Mouse (Mus musculus) liver, embryonic 16.5 days (tissue): Measurements from ENCODE around the gene Fggy. TPM values are rescaled to one million over a fixed set of nuclear protein-coding genes. Genes with fewer than 3 reads are reported as not detected.

Experiments
- ATAC-seq: fragments of 200-750 bp; cut with Nextera tagmentation; 2 replicates; pipeline ENCODE4 v1.8.0; 2017; ENCODE audit warnings: low read depth, mild to moderate bottlenecking, moderate number of reproducible peaks, moderate library complexity
- H3K27ac ChIP-seq: fragments of 300-500 bp; sonication (generic); 2 replicates; pipeline ENCODE4 v1.5.1; 2014; ENCODE audit warnings: mild to moderate bottlenecking, low read length
- H3K27me3 ChIP-seq: fragments of 300-500 bp; sonication (generic); 2 replicates; pipeline ENCODE4 v1.6.1; 2014; ENCODE audit warnings: low read depth, low read length, mixed read lengths; ENCODE audit not compliant: control insufficient read depth, insufficient read depth
- H3K36me3 ChIP-seq: fragments of 300-500 bp; sonication (generic); 2 replicates; pipeline ENCODE4 v1.6.1; 2014; ENCODE audit warnings: mild to moderate bottlenecking; ENCODE audit not compliant: control insufficient read depth, insufficient read depth
- H3K4me1 ChIP-seq: fragments of 300-500 bp; sonication (generic); 2 replicates; pipeline ENCODE4 v1.6.1; 2014; ENCODE audit warnings: low read depth, low read length, mixed read lengths; ENCODE audit not compliant: control insufficient read depth
- H3K4me2 ChIP-seq: fragments of 300-500 bp; sonication (generic); 2 replicates; pipeline ENCODE4 v1.6.1; 2014; ENCODE audit warnings: low read depth, low read length, mixed read lengths
- H3K4me3 ChIP-seq: fragments of 300-500 bp; sonication (generic); 2 replicates; pipeline ENCODE4 v1.5.1; 2014; ENCODE audit warnings: low read depth, mild to moderate bottlenecking, low read length
- H3K9ac ChIP-seq: fragments of 300-500 bp; sonication (generic); 2 replicates; pipeline ENCODE4 v1.6.1; 2014; ENCODE audit warnings: low read depth, low read length
- H3K9me3 ChIP-seq: fragments of 300-500 bp; sonication (generic); replicated peaks from 2 replicates; pipeline ENCODE4 v1.6.1; 2016; ENCODE audit warnings: low read length; ENCODE audit not compliant: control insufficient read depth
- WGBS: fragments of 180-500 bp; shearing (Covaris S2); extraction: QIAGEN DNeasy Blood & Tissue Kit; methylation state at CpG from one replicate; pipeline ENCODE4 v1.1.7; 2014; ENCODE audit not compliant: insufficient replicate concordance; 5-methylcytosine and 5-hydroxymethylcytosine counted together
- polyA plus RNA-seq: library from polyadenylated mRNA; unstranded; fragments of >200 nt; fragmentation: Nextera tagmentation; extraction: Ambion mirVana; gene quantifications from 2 replicates; pipeline ENCODE4 v1.2.1, GENCODE M21; 2015

Fggy gene
- polyA plus RNA-seq, 1 experiment from 2014 or later: 45.3 TPM

DNA sequence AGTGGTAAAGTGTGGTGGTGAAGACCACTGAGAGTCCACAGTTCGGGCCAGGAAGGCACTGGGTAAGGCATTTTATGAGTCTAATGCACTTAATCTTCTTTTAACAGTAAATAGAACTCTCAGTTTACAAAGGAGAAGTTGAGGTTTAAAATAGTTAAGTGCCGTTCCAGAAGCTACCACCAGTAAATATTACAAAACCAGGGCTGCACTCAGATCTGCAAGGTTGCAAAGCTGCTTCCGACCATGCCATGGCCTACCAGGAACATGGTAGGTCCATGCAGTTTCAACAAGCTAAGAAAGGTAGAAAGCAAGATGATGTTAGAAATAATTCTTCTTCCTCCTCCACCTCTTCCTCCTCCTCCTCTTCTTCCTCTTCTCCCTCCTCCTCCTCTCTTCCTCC, 309.8 kb downstream of the Fggy start:
- Histone ChIP-seq H3K9me3 (no peaks in the 10 kb centered on the region), H3K36me3 (no peaks in the 10 kb centered on the region), H3K27me3 (no peaks in the 10 kb centered on the region), H3K4me1 (no peaks in the 10 kb centered on the region), H3K27ac (no peak overlapping the region), H3K9ac (no peak overlapping the region), H3K4me3 (no peak overlapping the region), H3K4me2 (no peak overlapping the region)
- no peak for ATAC-seq
- 47% methylated on average over 3 of the region's 3 CpGs for WGBS

DNA sequence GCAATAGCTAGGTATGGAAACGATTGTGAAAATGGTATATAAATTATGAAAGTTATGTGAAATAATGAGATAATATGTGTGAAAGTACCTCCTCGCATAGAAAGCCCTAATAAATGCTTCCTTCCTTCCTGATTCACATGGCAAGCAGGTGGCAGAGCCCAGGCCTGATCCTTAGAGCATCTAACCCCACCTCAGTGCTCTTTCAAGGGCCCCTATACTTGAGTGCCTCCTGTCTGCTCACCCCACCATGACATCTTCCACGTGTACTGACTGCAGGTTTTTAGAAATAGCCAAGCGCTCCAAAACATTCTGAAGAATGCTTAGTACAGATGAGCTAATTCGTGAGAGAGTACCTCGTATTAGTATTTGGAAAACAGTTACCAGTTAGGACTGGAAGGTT, 311.0 kb downstream of the Fggy start:
- no peaks in the 10 kb centered on the region for H3K9me3 ChIP-seq
- H3K4me1 ChIP-seq: no peaks in the 10 kb centered on the region
- H3K4me2 ChIP-seq: no peak overlapping the region
- no peak overlapping the region for H3K4me3 ChIP-seq
- no peak overlapping the region for H3K9ac ChIP-seq
- ATAC-seq: no peak
- H3K36me3 ChIP-seq: no peaks in the 10 kb centered on the region
- no peak overlapping the region for H3K27ac ChIP-seq
- 54% methylated on average over 6 of the region's 6 CpGs for WGBS
- no peaks in the 10 kb centered on the region for H3K27me3 ChIP-seq

DNA sequence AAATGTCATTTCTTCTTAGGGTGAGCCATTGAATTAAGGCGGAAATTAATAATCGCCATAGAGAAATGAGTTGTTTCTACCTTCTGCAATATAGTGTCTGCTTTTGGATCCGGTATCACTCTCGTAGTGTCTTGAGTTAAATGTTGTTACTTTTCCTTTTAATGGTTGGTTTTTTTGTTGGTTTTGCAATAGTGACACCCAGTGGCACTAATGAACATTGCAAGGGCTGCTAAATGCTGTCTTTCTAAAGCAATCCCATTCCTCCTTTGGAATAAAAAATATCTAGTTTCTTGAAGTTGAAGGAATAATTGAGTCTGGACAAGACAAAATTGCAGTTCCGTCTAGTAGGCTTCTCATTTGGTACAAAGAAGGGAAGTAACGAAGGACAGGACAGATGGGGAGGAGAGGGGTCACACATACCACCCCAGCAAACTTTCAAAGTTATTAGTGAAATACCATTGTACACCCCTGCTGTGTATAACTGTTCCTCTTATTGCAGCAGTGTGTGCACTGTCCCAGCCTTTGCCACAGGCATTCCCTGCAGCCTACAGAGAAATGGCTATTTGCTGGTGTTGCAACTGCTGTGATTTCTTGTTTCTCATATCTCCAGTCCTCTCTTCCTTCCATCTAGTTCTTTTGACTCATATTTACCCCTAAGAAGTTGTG, 314.0 kb downstream of the Fggy start:
- ATAC-seq: no peak
- no peak overlapping the region for H3K4me2 ChIP-seq
- no peaks in the 10 kb centered on the region for H3K9me3 ChIP-seq
- H3K4me3 ChIP-seq: no peak overlapping the region
- H3K4me1 ChIP-seq: no peaks in the 10 kb centered on the region
- 23% methylated on average over 6 of the region's 6 CpGs for WGBS
- H3K36me3 ChIP-seq: no peaks in the 10 kb centered on the region
- no peak overlapping the region for H3K9ac ChIP-seq
- no peaks in the 10 kb centered on the region for H3K27me3 ChIP-seq
- no peak overlapping the region for H3K27ac ChIP-seq

DNA sequence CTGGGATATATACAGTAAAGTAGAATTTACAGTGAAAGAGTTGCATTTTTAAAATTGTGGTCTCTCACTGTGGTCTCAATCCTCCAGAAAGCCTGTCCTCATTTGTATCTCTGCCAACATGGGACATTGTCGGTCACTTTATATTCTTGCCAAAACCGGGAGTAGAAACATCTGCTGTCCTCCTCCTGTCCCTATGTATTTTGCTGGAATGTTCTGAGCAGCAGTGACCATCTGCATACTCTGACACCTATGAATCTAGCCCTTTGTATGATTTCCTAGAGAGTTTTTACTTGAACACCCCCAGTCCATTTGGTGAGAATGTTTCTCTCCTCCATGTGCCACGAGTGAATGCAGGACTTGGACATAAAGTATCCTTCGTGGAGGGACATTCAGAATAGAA, 318.6 kb downstream of the Fggy start:
- Histone ChIP-seq H3K27ac (no peak overlapping the region), H3K9ac (no peak overlapping the region), H3K4me1 (no peaks in the 10 kb centered on the region), H3K27me3 (no peaks in the 10 kb centered on the region), H3K9me3 (no peaks in the 10 kb centered on the region), H3K4me2 (no peak overlapping the region), H3K36me3 (no peaks in the 10 kb centered on the region), H3K4me3 (no peak overlapping the region)
- WGBS: 55% methylated on average over 4 of the region's 4 CpGs
- ATAC-seq: no peak

DNA sequence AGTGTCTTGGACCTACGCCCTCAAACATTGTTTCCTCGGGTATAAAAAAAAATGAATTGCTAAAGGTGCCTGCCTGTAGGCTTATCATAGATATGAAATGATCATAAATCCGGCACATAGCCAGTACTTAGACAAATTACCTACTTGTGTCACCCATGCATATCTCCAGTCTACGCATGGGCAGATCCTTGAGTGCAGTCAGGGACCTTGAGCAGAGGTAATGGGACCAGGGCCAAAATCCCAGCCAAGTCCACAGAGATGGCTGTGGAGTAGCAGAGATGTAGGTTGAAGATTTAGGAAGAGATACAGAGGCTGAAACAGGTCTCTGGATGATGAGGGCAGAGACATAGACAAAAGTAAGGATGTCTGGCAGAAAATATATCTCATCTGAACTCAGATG, 320.1 kb downstream of the Fggy start:
- no peaks in the 10 kb centered on the region for H3K27me3 ChIP-seq
- H3K27ac ChIP-seq: no peak overlapping the region
- no peaks in the 10 kb centered on the region for H3K36me3 ChIP-seq
- no peak overlapping the region for H3K4me2 ChIP-seq
- no peaks in the 10 kb centered on the region for H3K4me1 ChIP-seq
- ATAC-seq: no peak
- H3K9ac ChIP-seq: no peak overlapping the region
- H3K4me3 ChIP-seq: no peak overlapping the region
- H3K9me3 ChIP-seq: no peaks in the 10 kb centered on the region
- WGBS: 68% methylated on average over 4 of the region's 4 CpGs

DNA sequence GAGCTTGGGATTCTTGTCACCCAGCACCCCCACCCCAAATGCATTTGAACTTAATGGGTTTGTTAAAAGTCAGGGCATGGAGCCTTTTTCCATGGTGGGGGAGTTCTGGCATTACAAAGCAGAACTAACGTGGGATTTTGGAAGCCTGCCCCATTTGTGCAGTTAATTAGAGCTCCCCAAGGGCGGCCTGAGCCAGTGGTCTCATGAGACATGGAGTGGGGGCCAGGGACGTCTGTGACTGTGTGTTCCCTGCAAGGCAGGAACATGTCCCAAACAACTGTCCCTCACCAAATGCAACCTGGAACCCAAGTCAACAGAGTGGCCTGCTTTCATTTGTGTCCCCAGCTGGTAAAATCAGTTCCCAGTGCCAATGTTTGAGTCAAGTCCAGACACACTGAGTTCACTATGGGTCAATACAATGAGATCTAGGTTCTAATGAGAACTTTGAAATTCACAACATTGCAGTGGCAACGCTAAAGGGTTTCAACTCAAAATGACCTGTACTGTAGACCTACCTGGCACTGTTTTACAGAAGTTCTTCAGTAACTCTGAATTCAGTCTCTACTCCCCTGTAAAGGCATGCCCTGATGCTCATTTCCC, 324.5 kb downstream of the Fggy start:
- Histone ChIP-seq H3K4me1 (no peaks in the 10 kb centered on the region), H3K4me3 (no peak overlapping the region), H3K36me3 (no peaks in the 10 kb centered on the region), H3K9me3 (no peaks in the 10 kb centered on the region), H3K4me2 (no peak overlapping the region), H3K9ac (no peak overlapping the region), H3K27me3 (no peaks in the 10 kb centered on the region), H3K27ac (no peak overlapping the region)
- WGBS: 51% methylated on average over 4 of the region's 4 CpGs
- no peak for ATAC-seq

DNA sequence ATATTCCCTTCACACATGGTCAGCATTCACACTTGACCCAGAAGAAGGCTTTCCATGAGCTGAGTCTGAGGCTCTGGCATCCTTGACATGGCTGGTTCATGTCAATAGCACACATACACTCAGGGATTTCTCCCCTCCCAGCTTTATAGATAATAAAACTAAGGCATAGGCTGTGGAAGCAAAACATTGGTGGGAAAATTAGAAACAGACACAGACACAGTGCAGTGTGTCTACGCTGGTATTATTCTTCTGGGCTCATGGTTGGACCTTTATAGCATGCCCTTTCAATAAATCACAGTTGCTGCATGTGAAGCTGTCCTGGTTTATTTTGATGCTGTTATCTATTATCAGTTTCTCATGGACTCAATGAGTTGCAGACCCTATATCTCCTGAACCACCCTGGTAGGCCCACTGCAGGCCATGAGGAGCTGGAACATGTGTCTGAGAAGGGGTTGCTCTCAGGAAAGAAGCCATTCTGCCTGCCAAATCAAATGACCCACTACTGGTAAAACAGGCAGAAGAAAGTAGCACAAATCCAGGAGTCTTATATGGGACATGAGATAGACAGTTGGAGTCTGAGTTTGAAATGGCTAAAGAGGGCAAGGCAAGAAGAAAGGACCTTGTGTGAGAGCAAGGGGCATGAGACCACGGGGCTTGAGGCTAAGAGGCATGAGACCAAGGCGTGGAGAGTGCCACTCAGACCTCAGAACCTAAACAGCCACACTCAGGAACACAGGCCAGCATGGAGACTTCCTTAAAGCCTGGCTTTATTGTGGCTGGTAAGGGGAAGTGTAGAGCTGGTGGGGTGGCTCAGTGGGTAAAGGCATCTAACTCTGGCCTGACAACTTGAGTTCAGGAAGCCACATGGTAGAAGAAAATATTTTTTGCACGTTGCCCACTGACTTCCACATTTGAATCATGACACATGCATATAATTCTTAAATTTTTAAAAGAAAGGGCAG, 327.2 kb downstream of the Fggy start:
- no peaks in the 10 kb centered on the region for H3K27me3 ChIP-seq
- no peaks in the 10 kb centered on the region for H3K9me3 ChIP-seq
- no peak overlapping the region for H3K4me2 ChIP-seq
- 35% methylated on average over 4 of the region's 4 CpGs for WGBS
- no peak overlapping the region for H3K27ac ChIP-seq
- no peaks in the 10 kb centered on the region for H3K36me3 ChIP-seq
- no peak for ATAC-seq
- H3K9ac ChIP-seq: no peak overlapping the region
- H3K4me3 ChIP-seq: no peak overlapping the region
- no peaks in the 10 kb centered on the region for H3K4me1 ChIP-seq

DNA sequence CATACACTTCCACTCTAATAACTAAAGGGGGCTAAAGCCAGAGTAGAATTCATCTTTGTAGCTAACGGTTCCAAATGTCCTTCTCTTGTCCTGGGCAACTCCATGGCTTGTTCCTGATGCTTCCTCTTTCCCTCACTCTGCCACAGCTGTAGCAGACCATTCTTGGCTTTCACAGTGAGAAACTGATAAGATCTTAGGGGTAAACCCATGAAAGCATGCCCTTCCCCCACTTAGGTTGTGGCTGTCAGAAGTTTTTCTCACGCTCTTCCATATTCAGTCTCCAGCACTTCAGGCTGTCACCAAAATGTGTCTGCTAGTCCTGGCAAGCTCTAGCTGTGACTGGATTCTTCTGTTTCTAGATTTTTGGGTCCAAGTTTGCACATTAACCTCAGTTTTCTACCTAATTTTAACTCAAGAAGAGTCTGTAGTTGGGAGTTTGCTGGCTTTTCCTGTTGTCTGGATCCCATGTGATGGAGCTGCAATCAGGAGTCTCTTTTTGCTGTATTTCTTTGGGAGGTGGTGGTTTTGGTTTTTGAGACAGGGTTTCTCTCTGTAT, 338.0 kb downstream of the Fggy start:
- 23% methylated on average over 2 of the region's 2 CpGs for WGBS
- ATAC-seq: no peak
- Histone ChIP-seq H3K9me3 (no peaks in the 10 kb centered on the region), H3K9ac (no peak overlapping the region), H3K4me2 (no peak overlapping the region), H3K4me3 (no peak overlapping the region), H3K36me3 (no peaks in the 10 kb centered on the region), H3K27ac (no peak overlapping the region), H3K4me1 (no peaks in the 10 kb centered on the region), H3K27me3 (no peaks in the 10 kb centered on the region)
